Mouse (Mus musculus) brain, embryonic 14.5 days (tissue): ENCODE measurements around the gene Slamf9.
A peak's percentile ranks its signal among the peaks of the same experiment; 100 is the strongest.

ENCODE experiments used
- CTCF ChIP-seq: fragments of 200-500 bp; IDR thresholded peaks from 2 replicates; pipeline ENCODE4 v1.5.1; 2012; ENCODE audit warnings: inconsistent platforms, mild to moderate bottlenecking, moderate library complexity, borderline replicate concordance; ENCODE audit not compliant: insufficient read depth, insufficient read length; ENCODE audit errors: extremely low read depth
- POLR2A ChIP-seq: fragments of 200-500 bp; IDR thresholded peaks from 2 replicates; pipeline ENCODE4 v1.6.1; 2012; ENCODE audit warnings: mild to moderate bottlenecking, inconsistent platforms, borderline replicate concordance; ENCODE audit not compliant: poor library complexity, insufficient read depth, insufficient read length, severe bottlenecking; ENCODE audit errors: extremely low read depth

DNA sequence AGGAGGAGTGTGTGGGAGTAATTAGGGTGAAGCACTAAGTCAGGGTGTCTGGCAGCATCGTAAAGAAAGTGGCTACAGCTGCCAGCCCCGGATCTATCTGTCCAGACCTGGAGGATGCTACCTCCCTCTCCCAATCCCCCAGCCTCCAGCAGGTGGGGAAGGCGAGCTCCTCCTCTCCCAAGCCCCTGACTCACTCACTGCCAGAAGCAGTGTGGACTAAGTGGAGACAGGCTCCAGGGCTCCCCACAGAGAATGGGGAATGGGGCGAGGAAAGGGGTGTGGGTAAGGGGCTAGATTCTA is 8.2 kb downstream of the Slamf9 start:
- TF ChIP-seq POLR2A = no peak
- TF ChIP-seq CTCF = peak; percentile 29; the same call in 1 of the 2 replicates
